Mouse (Mus musculus) right cerebral cortex, postnatal 36 days (tissue): Measurements from ENCODE around the gene Hyal1.
"Not testable (repeated sequence)": the region's sequence is repeated elsewhere in the genome, so short reads cannot be mapped to it uniquely, and the experiment has no call there.

Source experiments
- DNase-seq, 2 experiments: peaks; one replicate each; pipeline ENCODE4 v3.0.0; 2022; ENCODE audit warnings: low spot score in 2 of 2, mixed read lengths in 1 of 2

Gene Hyal1

DNA sequence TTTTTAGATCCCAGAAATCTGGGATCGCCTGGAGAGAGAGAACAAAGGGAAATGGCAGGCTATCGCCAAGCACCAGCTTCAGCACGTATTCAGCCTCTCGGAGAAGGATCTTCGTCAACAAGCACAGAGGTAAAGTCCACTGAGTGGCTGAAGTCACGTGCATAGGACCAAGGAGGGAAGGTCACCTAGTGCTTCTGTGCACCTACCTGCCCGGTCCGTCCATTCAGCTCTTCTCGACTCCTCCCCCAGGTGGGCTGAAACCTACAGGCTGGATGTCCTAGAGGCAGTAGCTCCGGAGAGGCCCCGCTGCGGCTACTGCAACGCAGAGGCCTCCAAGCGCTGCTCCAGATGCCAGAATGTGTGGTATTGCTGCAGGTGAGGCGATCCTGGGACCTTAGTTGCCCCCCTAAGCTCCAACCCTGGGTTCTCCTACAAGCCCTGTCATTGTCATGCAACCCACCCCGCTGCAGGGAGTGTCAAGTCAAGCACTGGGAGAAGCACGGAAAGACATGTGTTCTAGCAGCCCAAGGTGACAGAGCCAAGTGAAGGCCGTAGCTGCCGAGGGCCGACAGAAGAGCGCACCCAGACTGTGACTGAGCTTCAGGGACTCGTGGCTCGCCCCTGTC, 26.1 kb upstream of the Hyal1 start:
- no peak for DNase-seq

DNA sequence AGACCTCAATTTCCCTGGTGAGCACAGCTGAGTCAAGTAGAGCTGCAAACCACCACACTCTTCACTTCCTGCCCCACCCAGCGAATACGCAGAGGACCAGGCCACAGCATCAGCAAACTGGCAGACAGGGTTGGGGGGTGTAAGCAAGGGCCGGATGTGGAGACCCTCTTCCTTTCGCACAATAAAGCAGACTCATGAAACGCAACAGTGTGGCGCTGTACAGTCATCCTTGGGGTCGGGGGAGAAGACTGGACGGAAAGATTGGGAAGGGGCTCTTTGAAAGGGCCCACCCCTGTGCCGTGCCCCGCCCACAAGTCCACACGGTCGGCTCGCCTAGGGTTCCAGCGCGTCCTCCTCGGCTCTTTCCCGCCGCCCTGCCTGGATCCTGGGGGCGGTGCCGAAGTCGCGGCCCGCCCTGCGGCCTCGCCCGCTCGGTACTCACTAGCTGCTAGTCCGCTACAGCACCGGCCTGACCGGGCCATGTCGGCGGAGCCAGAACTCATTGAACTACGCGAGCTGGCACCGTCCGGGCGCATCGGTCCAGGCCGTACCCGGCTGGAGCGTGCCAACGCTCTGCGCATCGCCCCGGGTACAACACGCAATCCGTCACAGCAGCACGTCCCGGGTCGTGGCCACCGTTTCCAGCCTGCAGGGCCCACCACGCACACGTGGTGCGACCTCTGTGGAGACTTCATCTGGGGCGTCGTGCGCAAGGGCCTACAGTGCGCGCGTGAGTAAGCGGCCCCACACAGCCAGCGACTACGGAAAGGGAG, 25.4 kb upstream of the Hyal1 start, which contains the start of gene Rassf1:
Gene Rassf1 (plus strand): TSS at position 439 of the 773 bp plus-strand sequence.
- no peak for DNase-seq

GRCm38 (mm10) chr9:107551890-107552355, 24.8 kb upstream of the Hyal1 start:
- no peak for DNase-seq

GRCm38 (mm10) chr9:107552690-107553393, 23.9 kb upstream of the Hyal1 start:
- DNase-seq: no peak

DNA sequence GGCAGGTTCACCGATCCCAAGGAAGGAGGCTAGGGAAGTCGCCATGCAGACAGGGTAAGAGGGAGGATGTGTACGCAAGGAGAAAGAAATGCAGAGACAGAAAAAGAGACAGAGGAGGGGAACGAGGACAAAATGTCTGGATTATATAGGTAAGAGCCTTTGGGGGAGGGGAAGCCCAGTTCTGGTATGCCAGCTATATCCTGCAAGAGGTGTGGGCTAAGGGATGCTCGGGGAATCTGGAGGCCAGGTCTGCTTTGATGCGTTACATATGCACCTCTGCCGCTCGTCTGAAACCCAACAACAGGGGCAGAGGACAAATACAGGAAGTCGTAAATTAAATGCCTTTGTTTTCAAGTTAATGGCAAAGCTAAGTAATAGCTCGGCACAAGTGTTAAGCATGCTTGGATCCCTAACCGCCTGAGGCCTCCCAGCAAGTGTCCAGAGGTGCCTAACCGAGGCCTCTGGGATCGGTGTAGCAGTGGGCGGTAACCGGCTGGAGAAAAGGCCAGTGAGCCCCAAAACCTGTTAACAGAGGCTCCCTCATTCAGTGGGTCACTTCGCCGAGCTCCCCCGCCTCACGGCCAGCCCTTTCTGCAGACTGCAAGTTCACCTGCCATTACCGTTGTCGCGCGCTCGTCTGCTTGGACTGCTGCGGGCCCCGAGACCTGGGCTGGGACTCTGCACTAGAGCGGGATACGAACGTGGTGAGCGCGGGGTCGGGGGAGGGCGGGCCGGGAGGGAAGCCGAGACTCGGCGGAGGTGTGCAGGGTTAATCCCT, 23.0 kb upstream of the Hyal1 start:
- no peak for DNase-seq

DNA sequence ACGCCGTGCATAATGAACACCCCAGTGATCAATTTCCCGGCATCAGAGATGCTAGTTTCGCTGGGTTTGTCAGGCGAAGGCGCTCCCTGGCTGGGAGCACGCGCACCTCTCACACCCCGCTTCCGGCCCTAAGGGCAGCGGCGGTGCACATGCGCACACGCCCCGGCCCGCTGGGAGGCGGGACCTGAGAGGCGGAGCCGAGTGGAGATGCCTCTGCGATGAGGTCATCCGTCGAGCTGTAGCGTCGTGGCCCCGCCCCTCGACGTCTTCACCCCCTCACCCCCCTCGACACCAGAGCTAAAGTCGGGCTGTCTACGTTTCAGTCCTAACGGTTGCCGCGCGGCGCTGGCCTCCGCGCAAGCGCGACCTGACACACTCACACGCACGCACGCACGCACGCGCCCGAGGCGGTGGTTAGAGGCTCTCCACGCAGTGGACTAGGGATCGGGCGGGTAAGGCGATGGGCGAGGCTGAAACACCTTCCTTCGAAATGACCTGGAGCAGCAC, 22.4 kb upstream of the Hyal1 start:
- DNase-seq: peak; percentile 95

- no peak for DNase-seq
Measured at GRCm38 (mm10) chr9:107555031-107555457, 21.7 kb upstream of the Hyal1 start.

GRCm38 (mm10) chr9:107555701-107556100, 21.0 kb upstream of the Hyal1 start:
- no peak for DNase-seq

DNA sequence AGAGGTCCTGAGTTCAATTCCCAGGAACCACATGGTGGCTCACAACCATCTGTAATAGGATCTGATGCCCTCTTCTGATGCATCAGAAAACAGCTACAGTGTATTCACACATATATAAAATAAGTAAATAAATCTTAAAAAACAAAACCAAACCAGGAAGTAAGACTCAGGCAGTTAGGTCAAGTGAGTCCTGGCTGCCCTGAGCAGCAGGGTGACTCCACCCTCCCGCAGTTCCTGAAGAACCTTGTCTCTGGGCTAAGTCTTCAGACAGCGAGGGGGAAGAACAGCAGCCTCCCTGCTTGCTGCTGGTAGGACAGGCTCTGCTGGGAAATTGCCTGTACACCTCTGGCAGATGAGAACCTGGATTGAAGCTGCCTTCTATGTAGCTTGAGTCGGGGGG, 20.4 kb upstream of the Hyal1 start:
- DNase-seq: no peak

- DNase-seq: peak; percentile 96 to 98
Measured at GRCm38 (mm10) chr9:107563029-107563581, 13.6 kb upstream of the Hyal1 start, which contains the start of gene Tusc2. Tusc2 (plus strand) TSS chr9:107563255.

GRCm38 (mm10) chr9:107565556-107565955, 11.2 kb upstream of the Hyal1 start:
- DNase-seq: not testable (repeated sequence)

DNA sequence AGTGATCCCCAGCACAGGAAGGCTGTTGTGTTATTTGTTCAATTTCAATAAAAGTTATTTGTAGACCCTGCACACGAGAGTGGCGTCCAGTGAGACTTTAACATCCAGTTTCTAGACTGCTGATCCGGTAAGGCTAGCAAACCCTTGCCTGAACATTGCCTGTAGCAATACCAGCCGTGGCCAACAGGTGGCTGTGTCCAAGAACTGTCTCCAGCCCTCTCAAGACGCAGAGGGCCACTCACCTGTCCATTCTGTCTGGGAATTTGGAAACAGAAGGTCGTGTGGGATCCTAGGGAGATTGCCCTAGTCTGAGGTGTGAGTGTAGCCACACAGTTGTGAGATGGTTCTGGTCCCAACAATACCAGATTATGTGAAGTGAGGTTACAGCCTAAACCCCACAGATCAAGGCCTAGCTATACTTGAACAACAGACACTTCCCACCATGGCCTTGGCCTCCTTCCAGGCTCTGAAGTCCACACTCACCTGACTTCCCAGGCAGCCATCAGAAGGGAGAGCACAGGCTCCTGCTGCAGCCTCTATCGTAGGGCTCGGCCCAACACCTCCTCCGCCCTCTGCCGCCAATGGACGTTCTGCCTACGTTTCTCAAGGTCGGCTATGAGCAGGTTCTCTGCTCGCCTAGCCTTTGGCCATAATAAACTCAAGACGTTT, 10.6 kb upstream of the Hyal1 start:
- DNase-seq: peak; percentile 55 to 56

GRCm38 (mm10) chr9:107566855-107567254, 9.9 kb upstream of the Hyal1 start:
- DNase-seq: no peak

DNA sequence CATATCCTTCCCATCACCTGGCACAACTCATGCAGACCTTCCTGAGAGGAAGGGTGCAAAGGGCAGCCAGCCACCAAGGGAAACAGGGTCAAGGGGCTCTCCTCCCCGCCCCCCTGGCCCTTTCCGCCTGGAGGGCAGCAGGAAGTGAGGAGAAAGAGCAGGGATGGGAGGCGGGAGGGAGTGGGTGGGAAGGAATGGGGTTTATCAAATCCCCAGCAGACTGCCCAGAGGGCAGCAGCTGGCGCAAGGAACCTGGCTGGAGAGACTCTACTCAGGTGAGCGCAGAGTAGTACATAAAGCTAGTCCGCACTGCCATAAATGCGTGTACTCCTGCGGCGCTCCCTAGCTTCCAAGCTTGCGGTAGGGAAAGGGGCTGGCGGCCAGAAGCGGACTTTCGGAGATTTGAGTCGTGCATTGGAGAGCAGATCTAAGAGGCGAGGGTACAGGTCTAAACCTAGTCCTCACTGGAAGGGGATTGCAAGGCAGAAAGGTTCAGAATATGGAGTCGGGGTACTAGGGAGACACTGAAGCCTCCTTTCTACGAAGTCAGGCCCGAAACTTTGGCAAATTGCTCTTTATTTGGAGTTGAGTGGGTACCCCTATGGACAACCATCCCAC, 8.9 kb upstream of the Hyal1 start, which contains the start of gene Hyal2:
Gene Hyal2 (plus strand): TSS at position 244 of the 618 bp plus-strand sequence.
- no peak for DNase-seq

DNA sequence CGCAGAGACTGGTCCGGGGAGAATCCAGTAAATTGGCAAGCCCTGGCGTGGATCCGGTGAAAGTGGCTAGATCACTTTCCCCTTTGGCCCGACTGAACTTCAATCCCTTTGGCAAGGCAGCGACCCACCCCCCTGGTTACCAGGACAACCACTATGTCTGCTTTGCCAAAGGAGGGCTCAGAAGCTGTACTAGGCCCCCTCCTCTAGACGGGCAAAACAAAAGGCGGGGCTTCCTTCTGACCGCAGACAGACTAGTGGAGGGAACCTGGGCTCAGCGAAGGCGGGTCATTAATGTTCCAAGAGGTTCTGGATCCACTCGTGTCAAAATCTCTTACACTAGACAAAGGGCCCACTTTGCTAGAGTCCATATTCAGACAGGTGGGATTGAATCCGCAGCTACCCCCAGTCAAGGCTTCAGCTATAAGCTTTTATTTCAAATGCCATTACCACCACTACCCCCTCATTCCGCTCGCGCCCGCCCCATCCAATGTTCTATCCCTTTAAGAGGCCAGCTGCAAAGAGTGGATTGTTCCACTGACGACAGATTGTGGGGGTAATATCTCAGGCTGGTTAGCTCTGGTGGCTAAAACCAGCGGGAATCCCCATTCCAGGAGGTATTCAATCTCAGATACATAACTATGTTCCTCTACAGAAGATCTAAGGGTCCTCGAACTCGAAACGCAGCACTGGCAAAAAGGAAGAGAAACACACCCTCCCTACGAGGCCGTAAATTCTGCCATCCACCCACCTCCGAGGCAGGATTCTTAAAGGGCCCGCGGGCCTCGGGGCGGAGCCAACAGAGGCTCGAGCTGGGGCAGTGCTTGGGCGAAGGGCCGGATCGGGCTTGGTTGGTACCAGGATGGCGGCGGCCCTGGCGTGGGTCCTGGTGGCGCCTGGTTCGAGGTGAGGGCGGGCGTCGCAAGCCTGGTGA, 8.1 kb upstream of the Hyal1 start:
- peak; percentile 61 to 66 for DNase-seq

DNA sequence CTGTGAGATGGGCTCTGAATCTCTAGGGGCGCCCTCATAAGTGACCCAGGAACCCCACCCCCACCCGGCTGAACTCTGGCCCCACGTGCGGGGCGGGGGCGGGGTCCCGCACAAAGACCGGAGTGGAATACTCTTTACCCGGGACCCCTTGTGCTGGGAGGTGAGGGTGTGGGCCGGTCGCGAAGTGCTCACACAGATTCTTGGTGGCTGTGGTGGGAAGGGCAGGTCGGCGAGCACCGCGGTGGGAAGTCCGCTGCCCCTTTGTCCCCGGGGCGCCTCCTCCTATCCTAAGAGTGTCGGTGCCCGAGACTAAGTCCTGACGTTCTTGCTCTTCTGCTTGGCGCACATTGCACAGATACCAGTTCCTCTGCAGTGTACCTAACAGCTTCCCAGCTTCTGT, 7.5 kb upstream of the Hyal1 start:
- no peak for DNase-seq

- DNase-seq: no peak
Measured at GRCm38 (mm10) chr9:107570016-107570415, 6.7 kb upstream of the Hyal1 start.

DNA sequence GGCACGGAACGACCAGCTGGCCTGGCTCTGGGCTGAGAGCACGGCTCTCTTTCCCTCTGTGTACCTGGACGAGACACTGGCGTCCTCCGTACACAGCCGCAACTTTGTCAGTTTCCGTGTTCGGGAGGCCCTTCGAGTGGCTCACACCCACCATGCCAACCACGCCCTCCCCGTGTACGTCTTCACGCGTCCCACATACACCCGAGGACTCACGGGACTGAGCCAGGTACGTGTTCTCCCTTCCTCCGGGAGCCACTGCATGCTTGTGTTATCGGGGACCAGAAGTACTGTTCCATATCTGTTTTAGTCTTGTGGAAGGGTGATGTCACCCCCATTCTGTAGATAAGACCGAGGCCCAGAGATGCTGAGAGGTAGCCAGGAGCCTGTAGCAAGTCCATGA, 5.9 kb upstream of the Hyal1 start:
- DNase-seq: no peak
